Mouse (Mus musculus): ENCODE measurements at regions not wholly inside any gene's neighbourhood (a gene's known extent, or its start where the extent isn't known, plus 50 kb on each side); places are given as distances from the start of the nearest gene placed in this dataset.

DNA sequence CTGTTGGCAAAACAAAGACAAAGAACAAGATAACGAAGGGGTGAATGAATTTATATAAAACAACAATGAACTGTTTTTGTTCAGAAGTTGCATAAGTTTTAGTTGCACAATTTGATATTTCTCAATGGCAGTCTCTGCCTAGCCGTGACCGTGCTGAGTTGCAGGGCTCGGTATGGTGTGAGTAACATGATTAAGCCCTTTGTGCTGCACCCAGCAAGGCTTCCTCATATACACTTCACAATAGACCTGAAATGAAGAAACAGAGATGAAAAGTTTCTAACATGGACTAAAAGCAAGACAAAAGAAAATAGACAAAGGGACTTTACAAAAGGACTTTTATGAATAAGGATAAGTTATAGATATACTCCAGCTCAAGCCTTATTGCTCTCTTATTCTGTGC is 624.9 kb upstream of the 4921530L21Rik start:
- no peak for TF ChIP-seq CTCF (IDR thresholded peaks at IDR 0.05; ENCODE audit: low read depth)
- no peak for TF ChIP-seq EP300 (IDR thresholded peaks at IDR 0.05; ENCODE audit: low read depth)

Data from heart, postnatal 0 days (tissue).